10 mouse cellular contexts compared by ENCODE assay signal in the genomic region with DNA sequence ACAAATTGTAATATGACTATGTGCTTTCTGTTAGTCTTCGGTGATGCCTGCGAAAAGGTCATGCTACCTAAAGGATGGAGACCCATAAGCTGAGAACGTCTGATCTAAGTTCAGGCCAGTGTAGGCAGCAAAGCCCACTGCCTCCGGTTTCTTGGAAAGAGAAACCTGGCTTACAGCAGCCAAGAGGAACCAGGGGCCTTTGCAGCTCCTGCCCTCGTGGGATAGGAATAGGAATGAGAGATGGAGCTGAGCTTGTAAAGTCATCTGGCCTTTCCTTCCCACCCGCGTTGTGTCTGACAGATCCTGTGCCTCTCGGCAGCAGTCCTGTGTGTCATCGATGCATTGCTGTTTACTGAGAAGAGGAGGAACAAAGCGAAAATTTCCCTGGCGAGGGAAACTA. TPM values are rescaled to one million over a fixed set of nuclear protein-coding genes. Genes with fewer than 3 reads are reported as not detected.
DNase-seq lines count a peak whose midpoint lies in the region; TF ChIP-seq lines count a peak whose summit lies in the region.
"Not testable (repeated sequence)": the region's sequence is repeated elsewhere in the genome, so short reads cannot be mapped to it uniquely, and the experiment has no call there.
"Had no signal": no experiment of that assay in that cellular context is flagged by ENCODE, and none has a peak within 500 bp of the region (broad histone marks: within the 10 kb centered on the region; RNA-seq: fewer than 3 reads in every experiment).

A gene (plus strand): TSS at position 301 of the 400 bp plus-strand sequence.

- TF ChIP-seq POLR2A in testis, adult 2 months (IDR thresholded peaks at IDR 0.05; ENCODE audit: control insufficient read depth, low read depth, low read length) = not testable (repeated sequence)

- not testable (repeated sequence) for TF ChIP-seq CTCF in testis, adult 2 months (IDR thresholded peaks at IDR 0.05; ENCODE audit: control insufficient read depth, insufficient read depth, insufficient replicate concordance, low read depth, low read length)

- 88% methylated on average over 11 of the region's 11 CpGs for whole genome bisulfite sequencing in midbrain, embryonic 10.5 days

- not testable (repeated sequence) for H3K27me3 ChIP-seq in midbrain, embryonic 10.5 days (ENCODE audit: low read depth, poor library complexity, severe bottlenecking); testis, adult 2 months (ENCODE audit: control insufficient read depth, insufficient read depth, low read length)

- H3K4me3 ChIP-seq in midbrain, embryonic 10.5 days = not testable (repeated sequence)
- peak within 1 kb of the TSS; percentile 87 for H3K4me3 ChIP-seq in testis, adult 2 months (ENCODE audit: control insufficient read depth, low read depth, low read length)

- not testable (repeated sequence) for H3K4me1 ChIP-seq in midbrain, embryonic 10.5 days
- H3K4me1 ChIP-seq in testis, adult 2 months (ENCODE audit: control insufficient read depth, insufficient read depth, low read length) = peaks cover 16% of the 10 kb centered on the region

- not testable (repeated sequence) for H3K36me3 ChIP-seq in midbrain, embryonic 10.5 days; testis, adult 2 months (ENCODE audit: control insufficient read depth, insufficient read depth, low read length)

- not testable (repeated sequence) for H3K9me3 ChIP-seq in midbrain, embryonic 10.5 days (replicated peaks)

- peak; percentile 5 for DNase-seq in midbrain, embryonic 10.5 days (ENCODE audit: low spot score)

- not testable (repeated sequence) for H3K27ac ChIP-seq in midbrain, embryonic 10.5 days (replicated peaks)
- peak within 1 kb of the TSS; percentile 80 for H3K27ac ChIP-seq in testis, adult 2 months (ENCODE audit: control insufficient read depth, insufficient read depth, low read depth, low read length)

RNA-seq across cellular contexts. Expression of the gene that starts here (rescaled TPM):
- not detected in 2 replicates for polyA plus RNA-seq in midbrain, embryonic 10.5 days (2016; fragmentation: Nextera tagmentation; extraction: Ambion mirVana)
- polyA plus RNA-seq in testis, adult 2 months (2012; rRNA removed) = not detected in 2 replicates
- polyA plus RNA-seq: activated CD4-positive, CD25-positive, alpha-beta regulatory T cell, adult 4 months; adrenal gland, adult 2 months; brain, embryonic 14.5 days; C2C12; CD4-positive, CD25-positive, alpha-beta regulatory T cell, adult 4 months; cerebellum, adult 2 months; G1E; Patski had no signal

Comparison
In these comparisons a context has a peak if more than half of its experiments do, and no peak if none do; other contexts are left out.
1. Peak in DNase-seq in midbrain, embryonic 10.5 days; RNA of the gene not detected or under 1 TPM.